Mouse (Mus musculus) heart, postnatal 10 days (tissue): ENCODE measurements around the gene Prr5. TPM values are rescaled to one million over a fixed set of nuclear protein-coding genes. Genes with fewer than 3 reads are reported as not detected.

ENCODE experiments used
- DNase-seq, 2 experiments: peaks; one replicate each; pipeline ENCODE4 v3.0.0; 2021
- intact Hi-C: fragments of 180-260 bp; cut with DNase I; formaldehyde crosslinking; loops from one replicate; pipeline ENCODE4 v1.15.1; 2025
- total RNA-seq, 2 experiments: library from RNA; stranded (reverse); gene quantifications; 2 replicates each; pipeline ENCODE4 v1.2.3; 2021

Prr5 gene
- total RNA-seq, 2 experiments from 2014 or later, result 7.0 to 11.9 TPM

DNA sequence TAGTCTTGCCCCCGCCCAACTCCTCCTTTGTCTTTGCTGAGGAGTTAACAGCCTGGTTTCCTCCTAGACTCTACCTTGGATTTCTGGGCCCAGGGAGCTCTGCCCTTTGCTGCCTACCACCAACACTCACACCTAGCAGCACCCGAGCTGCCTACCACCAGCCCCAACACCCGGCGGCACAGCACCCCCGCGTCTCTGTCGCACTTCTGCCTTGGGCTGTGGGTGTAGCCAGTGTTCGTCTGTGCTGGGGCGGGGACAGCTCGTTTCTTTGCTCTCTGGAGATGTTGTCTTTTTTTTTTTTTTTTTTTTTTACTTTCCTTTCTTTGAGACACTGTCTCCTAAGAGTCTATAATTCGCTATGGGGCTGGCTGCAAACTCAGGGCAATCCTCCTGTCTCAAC lies 8.5 kb downstream of the Prr5 start:
- DNase-seq, result no peak
- intact Hi-C loops, result no loop called here

DNA sequence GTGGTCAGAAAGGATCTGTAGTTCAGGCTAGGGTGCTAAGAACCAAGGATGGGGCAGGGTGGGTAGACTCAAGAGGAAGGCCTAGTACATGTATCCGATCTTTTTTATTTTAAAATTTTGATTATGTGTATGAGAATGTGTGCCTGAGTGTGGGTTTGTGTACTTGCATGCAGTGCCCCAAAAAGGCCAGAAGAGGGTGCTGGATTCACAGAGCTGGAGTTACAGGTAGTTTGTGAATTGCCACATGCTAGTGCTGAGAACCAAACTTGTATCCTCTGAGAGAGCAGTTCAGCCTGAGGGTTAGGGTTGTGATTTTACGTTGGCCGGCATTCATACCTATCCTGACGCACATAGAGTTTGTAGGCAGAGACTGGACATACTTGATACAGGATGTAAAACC lies 9.7 kb downstream of the Prr5 start:
- intact Hi-C loops, result no loop called here
- DNase-seq, result no peak

DNA sequence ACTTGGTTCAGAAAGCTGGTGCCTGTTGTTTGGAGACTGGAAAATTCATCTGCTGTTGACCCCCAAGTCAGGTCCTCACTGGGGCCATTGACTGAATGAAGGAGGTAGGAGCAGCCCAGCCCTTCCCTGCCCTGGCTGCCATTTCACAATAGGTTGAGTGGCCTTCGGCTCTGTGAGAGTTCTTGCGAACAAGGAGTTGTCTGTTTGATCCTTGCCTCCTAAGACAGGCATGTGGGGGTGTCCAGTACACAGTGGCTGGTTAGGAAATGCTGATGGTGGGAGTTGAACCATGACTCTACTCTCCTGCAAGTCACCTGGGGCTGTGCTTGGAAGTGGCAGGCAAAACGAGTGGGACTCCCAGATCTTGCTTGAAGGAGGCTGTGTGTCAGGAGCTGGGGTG lies 10.4 kb downstream of the Prr5 start:
- DNase-seq, result no peak

DNA sequence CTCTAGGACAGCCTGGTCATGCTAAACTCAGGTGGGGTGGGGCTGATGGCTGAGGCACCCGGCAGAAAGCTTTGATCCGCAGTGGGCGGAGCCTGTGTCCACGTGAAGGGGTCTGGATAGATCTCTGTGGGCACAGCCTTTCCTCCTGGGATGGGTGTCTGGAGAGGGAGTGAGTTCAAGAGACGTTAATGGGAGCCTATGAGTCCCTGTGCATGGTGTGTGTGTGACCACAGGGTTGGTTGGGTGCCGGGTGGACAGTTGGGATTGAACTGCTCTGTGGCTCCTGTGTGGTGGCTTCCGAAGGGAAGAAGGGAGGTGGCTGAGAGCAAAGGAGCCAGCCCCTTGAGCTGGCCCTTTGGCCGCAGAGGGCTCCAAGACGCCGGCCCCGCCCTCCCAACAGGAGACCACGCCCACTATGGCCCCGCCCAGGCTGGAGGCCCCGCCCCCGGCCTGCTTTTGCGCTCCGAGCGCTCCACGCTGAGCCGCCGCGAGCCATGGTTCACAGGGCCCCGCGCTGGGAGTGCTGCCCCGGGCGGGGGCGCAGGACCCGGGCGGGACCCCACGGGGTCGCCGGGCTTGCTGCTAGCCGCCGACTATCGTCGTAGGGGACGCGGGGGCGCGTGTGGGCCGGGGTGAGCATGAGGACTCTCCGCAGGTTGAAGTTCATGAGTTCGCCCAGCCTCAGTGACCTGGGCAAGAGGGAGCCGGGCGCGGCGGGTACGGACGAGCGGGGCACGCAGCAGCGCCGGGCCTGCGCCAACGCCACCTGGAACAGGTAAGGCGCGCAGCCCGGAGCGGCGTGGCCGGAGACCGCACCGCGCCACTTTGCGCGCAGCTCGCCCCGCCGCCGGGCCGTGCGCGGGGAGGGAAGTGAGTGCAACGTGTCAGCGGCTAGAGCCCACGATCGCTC lies 11.4 kb downstream of the Prr5 start:
- intact Hi-C loops, result no loop called here

More for the DNA sequence above, 10.4 kb downstream of the Prr5 start:
- intact Hi-C loops, result no loop called here

DNA sequence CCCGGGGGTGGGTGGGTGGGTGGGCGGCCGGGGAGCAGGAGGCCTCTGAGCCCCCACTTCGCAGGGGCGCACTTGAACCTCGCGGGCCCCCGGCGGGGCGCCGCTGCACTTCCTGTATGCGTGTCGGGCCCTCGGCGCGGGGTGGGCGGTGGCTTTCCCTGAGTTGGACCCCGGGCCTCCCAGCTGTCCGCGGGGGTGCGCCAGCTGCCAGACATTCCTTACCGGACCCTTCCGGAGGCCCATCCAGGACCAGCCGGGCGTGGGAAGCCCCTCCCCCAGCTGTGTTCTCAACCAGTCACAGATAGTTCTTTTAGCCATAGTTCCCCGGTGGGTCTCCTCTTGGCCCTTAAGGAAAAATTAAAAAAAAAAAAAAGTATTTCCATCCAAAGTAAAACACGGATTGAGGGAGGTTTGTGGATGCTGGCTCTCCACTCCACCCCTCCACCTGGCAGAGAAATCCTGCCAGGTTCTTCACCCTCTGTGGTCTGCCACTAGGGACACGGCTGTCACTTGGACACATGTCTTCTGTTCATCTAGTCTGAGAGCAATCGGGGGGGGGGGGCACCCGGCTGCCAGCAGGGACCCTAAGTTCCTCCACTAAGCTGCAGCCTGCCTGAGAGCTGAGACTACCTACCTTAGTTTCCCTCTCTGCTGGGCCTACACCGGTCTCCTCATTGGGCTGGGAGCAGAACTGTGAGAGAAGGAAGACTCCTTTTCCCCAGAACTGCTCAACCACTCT lies 12.2 kb downstream of the Prr5 start:
- peak; percentile 71 to 73 for DNase-seq
- intact Hi-C loops, result no loop called here

More for the DNA sequence above, 11.4 kb downstream of the Prr5 start:
- peak; percentile 92 to 94 for DNase-seq

DNA sequence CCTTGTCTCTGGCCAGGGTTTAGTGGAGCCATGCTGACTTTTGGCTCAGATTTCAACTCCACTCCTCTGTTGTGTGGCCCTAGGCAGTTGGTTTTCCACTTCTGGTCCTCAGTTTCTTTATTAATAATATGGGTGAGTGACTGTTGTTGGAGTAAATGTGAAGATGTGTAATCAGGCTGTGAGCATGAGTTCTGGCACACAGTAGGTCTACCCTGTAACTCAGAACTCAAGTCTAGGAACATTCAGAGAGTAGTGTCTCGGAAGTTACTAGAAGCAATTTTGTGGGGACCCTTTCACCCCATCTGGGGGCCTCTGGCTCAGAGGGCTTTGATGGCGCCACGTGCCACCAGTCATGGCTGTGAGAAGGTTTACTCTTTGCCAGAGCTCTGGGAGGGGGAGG lies 12.8 kb downstream of the Prr5 start:
- intact Hi-C loops, result no loop called here
- no peak for DNase-seq

DNA sequence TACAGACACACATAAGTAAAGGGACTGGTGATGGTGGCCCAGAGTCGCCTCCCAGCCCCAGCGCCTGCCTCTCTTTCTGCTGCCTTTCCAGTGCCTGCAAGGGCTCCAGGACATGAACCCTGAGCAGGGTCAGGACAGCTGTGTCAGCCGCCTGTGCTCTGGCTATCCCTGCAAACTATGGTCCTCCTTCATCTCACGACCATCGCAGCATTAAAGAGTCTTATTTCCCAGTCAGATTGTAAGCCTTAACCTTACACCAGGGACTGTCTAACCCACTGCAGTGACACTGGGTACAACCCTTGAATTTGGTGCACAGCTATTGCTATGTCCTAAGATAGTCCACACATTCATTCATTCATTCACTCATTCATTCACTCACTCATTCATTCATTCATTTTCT lies 13.4 kb downstream of the Prr5 start:
- no peak for DNase-seq
- intact Hi-C loops, result no loop called here

DNA sequence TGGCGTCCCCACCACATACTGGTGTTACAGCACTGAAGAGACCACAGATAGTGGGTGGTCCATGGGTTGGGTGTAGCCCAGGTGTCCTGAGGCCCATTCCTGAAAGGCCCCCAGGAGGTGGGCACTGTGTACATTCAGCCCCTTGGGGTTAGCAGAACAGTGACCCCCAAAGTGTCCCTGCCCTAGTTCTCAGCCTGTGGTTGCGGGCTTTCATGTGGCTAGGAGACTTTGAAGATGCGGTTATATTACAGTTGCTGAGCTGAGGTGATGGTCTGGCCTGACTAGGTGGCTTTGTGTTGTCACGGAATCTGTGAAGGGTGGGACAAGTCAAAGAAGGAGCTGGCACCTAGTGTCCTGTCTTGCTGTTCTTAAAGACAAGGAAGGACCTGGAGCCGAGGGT lies 15.1 kb downstream of the Prr5 start:
- intact Hi-C loops, result no loop called here

DNA sequence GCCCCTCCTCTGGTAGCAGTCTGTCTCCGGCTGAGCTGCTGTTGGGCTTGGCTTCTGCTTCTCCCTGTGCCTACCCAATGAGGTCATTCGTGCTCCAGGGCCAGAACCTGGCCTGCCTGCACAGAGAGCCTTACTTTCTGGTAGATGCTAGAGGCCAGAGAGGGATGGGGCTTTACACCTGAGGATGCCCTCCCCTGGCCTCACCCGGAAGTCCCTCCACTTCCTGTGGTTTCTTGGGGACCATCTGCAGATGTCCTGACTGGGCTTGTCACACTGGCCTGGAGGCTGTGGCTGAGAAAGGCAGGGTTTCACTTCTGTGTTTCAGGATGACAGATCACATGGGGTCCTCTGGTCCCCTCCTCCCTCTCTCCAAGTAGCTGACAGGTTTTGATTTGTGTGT lies 16.0 kb downstream of the Prr5 start:
- DNase-seq, result no peak
- intact Hi-C loops, result no loop called here

More for the DNA sequence above, 15.1 kb downstream of the Prr5 start:
- DNase-seq, result no peak

DNA sequence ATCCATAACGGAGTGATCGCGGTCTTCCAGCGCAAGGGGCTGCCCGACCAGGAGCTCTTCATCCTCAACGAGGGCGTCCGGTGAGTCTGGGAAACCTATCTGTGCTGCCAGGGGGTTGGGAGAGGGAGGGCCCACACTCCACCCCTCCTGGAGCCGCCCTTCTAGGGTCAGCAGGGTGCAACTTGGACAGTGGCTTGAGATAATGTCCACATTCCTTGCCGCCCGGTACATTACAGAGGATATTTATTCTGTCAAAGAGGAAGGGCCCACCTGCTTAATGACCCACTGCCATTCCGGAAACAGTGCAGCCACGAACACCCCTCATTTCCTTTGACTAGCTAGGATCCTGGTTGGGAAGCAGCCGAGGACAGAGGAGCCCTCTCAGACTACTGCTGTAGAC lies 18.5 kb downstream of the Prr5 start:
- intact Hi-C loops, result no loop called here
- no peak for DNase-seq

DNA sequence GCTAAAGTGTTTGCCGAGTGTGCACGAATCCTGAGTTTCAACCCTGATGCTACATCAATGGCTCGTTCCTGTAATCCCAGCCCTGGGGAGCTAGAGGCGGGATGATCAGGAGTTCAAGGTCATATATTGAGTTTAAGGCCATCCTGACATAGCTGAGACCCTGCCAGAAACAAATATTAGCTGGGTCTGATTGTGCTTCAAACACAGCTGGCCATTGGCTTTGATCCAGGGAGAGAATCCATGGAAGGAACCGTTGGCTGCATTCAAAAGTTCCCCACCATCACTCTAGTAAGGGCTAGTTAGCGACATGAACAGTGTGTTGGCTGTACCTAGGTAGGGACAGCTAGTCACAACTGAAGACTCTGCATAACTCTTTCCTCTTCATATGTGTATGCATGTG lies 19.9 kb downstream of the Prr5 start:
- intact Hi-C loops, result no loop called here

DNA sequence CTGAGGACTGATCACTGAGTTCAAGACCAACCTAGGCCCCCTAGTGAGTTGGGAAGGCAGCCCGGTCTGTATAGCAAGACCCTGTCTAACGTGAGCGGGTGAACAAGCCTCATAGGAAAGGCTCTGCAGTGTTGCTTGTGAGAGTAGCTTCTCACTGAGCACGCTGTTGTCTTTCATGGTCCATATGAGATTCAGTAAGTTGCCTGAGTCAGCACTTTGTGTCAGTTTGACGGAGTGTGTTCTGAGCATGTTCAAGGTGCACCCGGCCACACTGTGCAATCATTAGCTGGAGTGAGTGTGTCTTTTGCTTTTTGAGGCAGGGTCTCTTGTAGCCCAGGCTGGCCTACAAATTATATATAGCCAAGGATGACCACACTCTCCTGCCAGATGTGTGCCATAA lies 22.1 kb downstream of the Prr5 start:
- intact Hi-C loops, result no loop called here
- no peak for DNase-seq

More for the DNA sequence above, 19.9 kb downstream of the Prr5 start:
- no peak for DNase-seq

DNA sequence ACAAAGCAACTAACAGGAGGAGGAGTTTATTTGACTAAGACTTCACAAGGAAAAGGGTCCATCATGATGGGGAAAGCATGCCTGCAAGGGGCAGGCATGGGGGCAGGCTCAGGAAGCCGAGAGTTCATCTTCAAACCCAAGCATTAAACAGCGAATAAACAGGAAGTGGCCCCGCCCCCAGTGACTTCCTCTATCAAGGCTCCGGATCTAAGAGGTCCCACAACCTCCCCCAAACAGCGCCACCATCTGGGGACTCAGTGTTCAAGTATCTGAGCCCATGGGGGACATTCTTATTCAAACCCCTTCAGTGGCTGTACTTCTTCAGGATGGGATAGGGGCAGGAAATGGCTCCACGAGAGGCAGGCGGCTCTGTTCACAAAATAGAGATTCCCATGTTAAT lies 23.2 kb downstream of the Prr5 start:
- intact Hi-C loops, result no loop called here
- no peak for DNase-seq

DNA sequence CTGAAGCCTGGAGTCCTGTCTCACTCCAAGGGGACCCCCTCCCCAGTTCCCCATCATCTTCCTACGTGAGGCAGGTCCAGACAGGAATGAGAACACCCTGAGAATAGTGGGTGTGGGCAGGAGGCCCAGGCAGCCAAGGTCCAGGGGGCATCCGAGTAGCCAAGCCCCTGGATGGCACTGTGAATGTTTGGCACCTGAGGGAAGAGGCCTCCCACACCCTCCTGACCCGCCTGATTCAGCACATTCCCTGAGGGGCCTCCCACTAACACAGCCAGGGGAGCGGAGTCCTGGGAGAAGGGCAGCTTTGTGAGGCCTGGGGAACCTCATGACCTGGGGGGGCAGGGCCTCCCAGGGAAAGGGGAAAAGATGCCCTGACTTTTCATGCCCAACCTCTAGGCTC lies 26.6 kb downstream of the Prr5 start:
- DNase-seq, result no peak
- intact Hi-C loops, result no loop called here

DNA sequence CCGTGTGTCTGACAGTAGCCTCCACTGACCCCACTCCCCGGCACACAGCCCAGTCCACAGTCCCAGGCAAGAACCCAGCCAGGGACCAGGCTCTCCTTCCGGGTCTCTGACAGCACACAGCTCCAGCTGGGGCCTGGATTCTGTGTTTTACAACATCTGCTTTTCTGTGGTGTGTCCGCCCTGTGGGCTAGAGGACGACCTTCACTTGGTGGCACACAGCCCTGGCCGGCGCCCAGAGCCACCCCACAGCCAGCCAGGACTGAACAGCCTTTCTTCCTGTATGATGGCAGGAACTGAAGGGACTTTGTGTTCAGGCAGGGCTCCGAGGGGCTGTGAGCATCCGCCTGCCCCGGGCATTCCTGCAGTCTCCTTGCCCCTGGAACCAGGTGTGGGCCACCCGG lies 28.2 kb downstream of the Prr5 start:
- intact Hi-C loops, result no loop called here
- DNase-seq, result peak; percentile 84 to 86

DNA sequence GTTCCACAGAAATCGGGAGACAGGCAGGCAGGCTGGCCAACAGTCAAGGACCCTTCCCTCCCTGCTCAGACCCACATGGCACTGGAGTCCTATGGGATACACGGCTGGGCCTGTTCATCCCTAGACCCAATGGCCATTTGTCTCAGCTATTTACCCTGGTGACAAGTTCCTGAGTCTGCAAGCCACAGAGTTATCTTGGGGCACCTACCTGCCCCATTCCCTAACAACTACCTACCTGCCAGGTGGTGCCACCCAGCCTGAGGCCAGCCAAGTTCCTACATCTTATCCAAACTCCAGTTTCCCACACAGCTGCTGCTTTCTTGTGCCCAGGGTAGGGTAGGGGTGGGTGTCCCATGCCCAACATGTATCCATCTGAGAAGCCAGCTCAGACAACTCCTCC lies 28.8 kb downstream of the Prr5 start:
- no peak for DNase-seq
- intact Hi-C loops, result no loop called here

DNA sequence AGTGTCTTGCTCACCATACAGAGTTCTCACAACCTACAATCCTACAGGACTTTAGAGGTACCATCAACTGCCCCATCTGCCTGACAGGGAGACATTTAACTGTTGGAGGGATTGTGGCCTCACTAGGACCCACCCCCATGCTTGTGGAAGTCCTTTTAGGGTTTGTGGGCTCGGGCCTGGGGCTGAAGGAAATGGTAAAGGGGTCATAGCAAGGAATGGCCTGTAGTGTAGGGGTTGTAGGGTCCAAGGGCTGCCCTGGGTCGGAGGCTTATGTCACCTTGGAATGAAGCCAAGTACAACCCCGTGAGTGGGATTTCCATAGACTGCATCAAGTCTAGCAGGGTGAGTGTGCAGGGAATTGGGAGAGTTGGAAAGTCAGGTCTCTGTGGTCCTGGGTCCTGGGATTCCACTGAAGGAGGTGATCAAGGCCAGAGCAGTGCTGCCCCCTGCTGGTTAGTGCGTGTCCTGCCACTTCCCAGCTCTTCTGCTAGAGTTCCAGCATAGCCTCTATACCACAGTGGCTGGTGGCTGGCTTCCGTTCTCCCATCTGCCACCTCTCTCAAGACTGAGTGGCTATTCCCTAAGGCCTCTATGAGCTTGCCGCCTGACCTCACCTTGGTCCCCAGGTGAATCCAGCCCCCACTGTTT lies 30.9 kb downstream of the Prr5 start:
- intact Hi-C loops, result loop anchor here (1.0 kb wide), 1 partner anchor 29 kb away; no protein-coding TSS in a partner anchor
- DNase-seq, result peak; percentile 67 to 83

DNA sequence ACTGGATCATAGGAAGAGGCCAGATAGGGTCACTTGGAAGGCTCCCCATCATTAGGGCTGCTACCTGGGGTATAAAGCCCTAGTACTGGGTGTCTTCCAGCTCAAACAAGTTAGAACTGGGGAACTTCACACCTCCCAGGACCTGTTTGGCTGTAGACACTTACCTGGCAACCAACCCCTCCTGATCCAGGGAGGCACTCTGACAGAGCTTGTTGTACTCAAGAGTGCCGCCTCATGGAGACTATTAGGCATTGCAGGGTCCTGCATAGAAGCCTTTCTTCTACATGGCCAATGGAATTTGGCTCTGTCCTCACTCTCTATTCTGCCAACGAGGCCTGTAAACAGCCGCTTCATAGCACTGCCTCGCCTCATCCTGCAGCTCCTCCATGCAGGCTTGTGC lies 32.5 kb downstream of the Prr5 start:
- intact Hi-C loops, result no loop called here
- peak; percentile 72 to 81 for DNase-seq

DNA sequence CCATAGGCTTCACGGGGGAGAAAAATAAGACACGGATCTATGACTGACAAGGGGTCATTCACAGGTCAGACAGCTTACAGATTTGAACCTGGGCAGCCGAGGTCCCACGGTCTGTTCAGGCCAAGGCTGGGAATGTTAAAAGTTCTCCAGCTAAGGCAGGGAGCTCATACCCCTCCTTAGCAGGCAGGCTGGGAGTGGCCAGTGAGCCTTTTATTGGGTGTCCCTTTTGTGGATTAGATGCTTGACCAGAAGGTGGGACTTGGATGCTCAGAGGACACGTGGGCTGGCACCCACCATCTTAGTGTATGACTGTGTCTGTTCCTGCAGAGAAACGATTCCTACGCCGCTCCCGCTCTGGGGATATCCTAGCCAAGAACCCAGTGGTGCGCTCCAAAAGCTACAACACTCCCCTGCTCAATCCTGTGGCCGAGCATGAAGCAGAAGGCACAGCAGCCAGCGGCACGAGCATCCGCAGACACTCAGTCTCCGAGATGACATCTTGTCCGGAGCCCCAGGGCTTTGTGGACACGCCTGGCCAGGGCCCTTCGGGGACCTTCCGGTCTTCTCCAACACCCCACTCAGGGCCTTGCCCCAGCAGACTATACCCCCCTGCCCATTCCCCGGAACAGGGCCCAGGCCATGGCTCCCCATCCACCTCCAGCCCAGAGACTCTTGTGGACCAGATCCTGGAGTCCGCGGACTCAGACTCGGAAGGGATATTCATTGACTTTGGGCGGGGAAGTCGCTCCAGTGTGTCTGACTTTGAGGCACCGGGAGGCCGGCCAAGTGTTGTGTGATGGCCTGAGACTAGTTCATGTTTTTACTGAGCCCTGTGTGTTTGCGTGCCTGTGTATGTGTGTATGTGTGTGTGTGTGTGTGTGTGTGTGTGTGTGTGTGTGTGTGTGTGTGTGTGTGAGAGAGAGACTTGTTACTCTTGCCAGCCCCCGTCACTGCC lies 33.2 kb downstream of the Prr5 start:
- DNase-seq, result no peak
- intact Hi-C loops, result no loop called here

DNA sequence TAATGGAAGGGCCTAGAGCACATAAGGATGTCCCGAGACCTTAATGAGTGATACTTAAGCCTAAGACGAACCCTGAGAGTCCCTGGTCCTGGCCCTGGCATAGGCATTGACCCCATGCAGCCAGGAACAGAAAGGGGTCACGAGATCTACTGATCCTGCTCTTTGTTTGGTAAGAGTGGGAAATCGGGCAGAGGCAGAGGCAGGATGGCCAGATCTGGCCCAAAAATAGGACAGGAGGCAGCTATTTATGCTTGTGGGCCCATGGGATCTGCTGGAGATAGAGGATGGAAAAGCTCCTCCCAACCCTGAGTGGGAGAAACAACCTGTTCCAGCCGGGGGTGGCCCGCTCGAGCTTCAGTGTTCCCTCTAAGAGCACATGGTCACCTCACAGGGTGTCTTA lies 34.6 kb downstream of the Prr5 start:
- intact Hi-C loops, result no loop called here
- DNase-seq, result no peak
